Comparison of ENCODE assay signal across 10 mouse cellular contexts in genomic region chr13:68749801-68750200, GRCm38 (mm10).
A peak's percentile ranks its signal among the peaks of the same experiment; 100 is the strongest.
DNase-seq lines count a peak whose midpoint lies in the region; TF ChIP-seq lines count a peak whose summit lies in the region.
"Had no signal": no experiment of that assay in that cellular context is flagged by ENCODE, and none has a peak within 500 bp of the region (broad histone marks: within the 10 kb centered on the region; RNA-seq: fewer than 3 reads in every experiment).

No protein-coding gene starts in this region.

- H3K4me3 ChIP-seq in cerebellum, adult 2 months (replicated peaks; ENCODE audit: insufficient read depth, low read depth, low read length) = no peak overlapping the region
- H3K4me3 ChIP-seq: lung, embryonic 15.5 days; midbrain, embryonic 15.5 days had no signal

- TF ChIP-seq CTCF in cerebellum, adult 2 months (IDR thresholded peaks at IDR 0.05; ENCODE audit: borderline replicate concordance, insufficient read depth, low read depth, low read length) = no peak

- no peak for TF ChIP-seq POLR2A in cerebellum, adult 2 months (IDR thresholded peaks at IDR 0.05; ENCODE audit: borderline replicate concordance, insufficient read depth, low read length)

- WGBS in cerebellum, adult 2 months = 32% methylated on average over 9 of the region's 9 CpGs

- peak; percentile 33 for DNase-seq in left cerebral cortex, adult 11 months (ENCODE audit: low spot score)
- DNase-seq in left cerebral cortex, postnatal 4 days = no peak
- peak; percentile 60 to 67 for DNase-seq in frontal cortex, postnatal 36 days (ENCODE audit: low spot score in 2 of 2)
- DNase-seq in left cerebral cortex, postnatal 14 days (ENCODE audit: low spot score in 2 of 2) = peak; percentile 18 to 43
- peak; percentile 50 for DNase-seq in telencephalon, adult 2 months (ENCODE audit: low read depth, low spot score)
- DNase-seq in cerebellum, adult 2 months = no peak
- no peak for DNase-seq in spleen, postnatal 4 days (ENCODE audit: low spot score in 2 of 2)
- no peak for DNase-seq in heart, adult 8-10 months (ENCODE audit: low spot score)

- H3K27me3 ChIP-seq in cerebellum, adult 2 months (ENCODE audit: control insufficient read depth, insufficient read depth, low read length) = no peaks in the 10 kb centered on the region
- H3K27me3 ChIP-seq: lung, embryonic 15.5 days; midbrain, embryonic 15.5 days had no signal

- H3K27ac ChIP-seq in cerebellum, adult 2 months (ENCODE audit: insufficient read depth, low read length) = no peak overlapping the region
- H3K27ac ChIP-seq: lung, embryonic 15.5 days; midbrain, embryonic 15.5 days had no signal

- intact Hi-C loops in left cerebral cortex, postnatal 4 days (cut with DNase I) = no loop called here
- intact Hi-C loops in left cerebral cortex, postnatal 14 days (cut with DNase I) = no loop called here

- H3K4me1 ChIP-seq in cerebellum, adult 2 months (ENCODE audit: control insufficient read depth, insufficient read depth, low read length) = no peaks in the 10 kb centered on the region
- H3K4me1 ChIP-seq: lung, embryonic 15.5 days; midbrain, embryonic 15.5 days had no signal

Comparison
In these comparisons a context has a peak if more than half of its experiments do, and no peak if none do; other contexts are left out.
1. DNase-seq: peak in left cerebral cortex, adult 11 months (single experiment), frontal cortex, postnatal 36 days (2 of 2), left cerebral cortex, postnatal 14 days (2 of 2) and telencephalon, adult 2 months (single experiment); none in left cerebral cortex, postnatal 4 days (single experiment), cerebellum, adult 2 months (0 of 2), spleen, postnatal 4 days (0 of 2) and heart, adult 8-10 months (single experiment).